Mouse (Mus musculus) hindbrain, embryonic 11.5 days (tissue): Measurements from ENCODE around the gene Wnk4. TPM values are rescaled to one million over a fixed set of nuclear protein-coding genes. Genes with fewer than 3 reads are reported as not detected.
"Not testable (repeated sequence)": the region's sequence is repeated elsewhere in the genome, so short reads cannot be mapped to it uniquely, and the experiment has no call there.

ENCODE experiments used
- ATAC-seq: fragments of 200-750 bp; cut with Nextera tagmentation; 2 replicates; pipeline ENCODE4 v1.8.0; 2017; ENCODE audit warnings: mild to moderate bottlenecking, moderate TSS enrichment, moderate library complexity; ENCODE audit not compliant: low FRiP score
- DNase-seq: peaks from one replicate; pipeline ENCODE4 v3.0.0-alpha.2; 2015; ENCODE audit warnings: low spot score
- H3K27ac ChIP-seq: fragments of 300-500 bp; sonication (generic); 2 replicates; pipeline ENCODE4 v1.5.1; 2014; ENCODE audit warnings: mild to moderate bottlenecking, low read depth, low read length
- H3K27me3 ChIP-seq: fragments of 300-500 bp; sonication (generic); 2 replicates; pipeline ENCODE4 v1.6.1; 2014; ENCODE audit warnings: mild to moderate bottlenecking, low read length, moderate library complexity, mixed read lengths; ENCODE audit not compliant: control insufficient read depth, insufficient read depth
- H3K36me3 ChIP-seq: fragments of 300-500 bp; sonication (generic); 2 replicates; pipeline ENCODE4 v1.6.1; 2014; ENCODE audit warnings: mild to moderate bottlenecking, low read length, moderate library complexity, mixed read lengths; ENCODE audit not compliant: control insufficient read depth, insufficient read depth
- H3K4me1 ChIP-seq: fragments of 300-500 bp; sonication (generic); replicated peaks from 2 replicates; pipeline ENCODE4 v1.6.1; 2014; ENCODE audit warnings: low read length, mixed read lengths; ENCODE audit not compliant: control insufficient read depth, insufficient read depth
- H3K4me2 ChIP-seq: fragments of 300-500 bp; sonication (generic); replicated peaks from 2 replicates; pipeline ENCODE4 v1.6.1; 2014; ENCODE audit warnings: mild to moderate bottlenecking, low read depth, low read length
- H3K4me3 ChIP-seq: fragments of 300-500 bp; sonication (generic); 2 replicates; pipeline ENCODE4 v1.5.1; 2014; ENCODE audit warnings: low read depth, low read length
- H3K9ac ChIP-seq: fragments of 300-500 bp; sonication (generic); 2 replicates; pipeline ENCODE4 v1.6.1; 2014; ENCODE audit warnings: low read depth, low read length
- H3K9me3 ChIP-seq: fragments of 300-500 bp; sonication (generic); 2 replicates; pipeline ENCODE4 v1.6.1; 2016; ENCODE audit warnings: low read length; ENCODE audit not compliant: control insufficient read depth
- WGBS: fragments of 180-500 bp; shearing (Covaris S2); extraction: QIAGEN DNeasy Blood & Tissue Kit; methylation state at CpG from one replicate; pipeline ENCODE4 v1.1.7; 2014; 5-methylcytosine and 5-hydroxymethylcytosine counted together
- polyA plus RNA-seq: library from polyadenylated mRNA; unstranded; fragments of >200 nt; fragmentation: Nextera tagmentation; extraction: Ambion mirVana; gene quantifications from 2 replicates; pipeline ENCODE4 v1.2.1, GENCODE M21; 2014

Wnk4 gene
- polyA plus RNA-seq, 1 experiment from 2014 or later = 6.0 TPM

DNA sequence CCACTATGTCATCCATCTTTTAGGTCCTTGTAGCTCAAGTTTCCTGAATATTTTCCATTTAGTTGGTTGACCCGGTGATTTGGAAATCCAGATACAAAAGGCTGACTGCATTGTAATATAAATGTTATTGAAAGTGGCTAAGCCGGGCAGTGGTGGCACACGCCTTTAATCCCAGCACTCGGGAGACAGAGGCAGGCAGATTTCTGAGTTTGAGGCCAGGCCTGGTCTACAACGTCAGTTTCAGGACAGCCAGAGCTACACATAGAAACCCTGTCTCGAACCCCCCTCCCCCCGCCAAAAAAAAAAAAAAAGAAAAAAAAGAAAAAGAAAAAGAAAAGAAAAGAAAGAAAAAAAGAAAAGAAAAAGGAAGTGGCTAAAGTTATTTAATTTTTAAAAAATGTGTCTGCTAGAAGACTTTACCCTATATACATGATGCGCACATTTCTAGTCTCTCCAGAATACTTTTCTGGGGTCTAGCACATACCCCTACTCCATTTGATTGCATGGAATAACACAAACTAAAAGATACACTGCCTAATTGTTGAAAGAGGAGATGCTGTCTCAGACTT, 54.8 kb downstream of the Wnk4 start:
- H3K36me3 ChIP-seq = peaks cover 2% of the 10 kb centered on the region
- peak overlapping the region; percentile 95 for H3K9ac ChIP-seq
- peak overlapping the region; percentile 91 for H3K4me2 ChIP-seq
- no peaks in the 10 kb centered on the region for H3K4me1 ChIP-seq
- ATAC-seq (no peak), DNase-seq (no peak)
- 81% methylated on average over 8 of the region's 8 CpGs for WGBS
- no peaks in the 10 kb centered on the region for H3K9me3 ChIP-seq
- no peaks in the 10 kb centered on the region for H3K27me3 ChIP-seq
- peak overlapping the region; percentile 78 for H3K4me3 ChIP-seq
- H3K27ac ChIP-seq = 0 out of 2 replicates have a peak overlapping the region, but pooled peaks have one; percentile 72

DNA sequence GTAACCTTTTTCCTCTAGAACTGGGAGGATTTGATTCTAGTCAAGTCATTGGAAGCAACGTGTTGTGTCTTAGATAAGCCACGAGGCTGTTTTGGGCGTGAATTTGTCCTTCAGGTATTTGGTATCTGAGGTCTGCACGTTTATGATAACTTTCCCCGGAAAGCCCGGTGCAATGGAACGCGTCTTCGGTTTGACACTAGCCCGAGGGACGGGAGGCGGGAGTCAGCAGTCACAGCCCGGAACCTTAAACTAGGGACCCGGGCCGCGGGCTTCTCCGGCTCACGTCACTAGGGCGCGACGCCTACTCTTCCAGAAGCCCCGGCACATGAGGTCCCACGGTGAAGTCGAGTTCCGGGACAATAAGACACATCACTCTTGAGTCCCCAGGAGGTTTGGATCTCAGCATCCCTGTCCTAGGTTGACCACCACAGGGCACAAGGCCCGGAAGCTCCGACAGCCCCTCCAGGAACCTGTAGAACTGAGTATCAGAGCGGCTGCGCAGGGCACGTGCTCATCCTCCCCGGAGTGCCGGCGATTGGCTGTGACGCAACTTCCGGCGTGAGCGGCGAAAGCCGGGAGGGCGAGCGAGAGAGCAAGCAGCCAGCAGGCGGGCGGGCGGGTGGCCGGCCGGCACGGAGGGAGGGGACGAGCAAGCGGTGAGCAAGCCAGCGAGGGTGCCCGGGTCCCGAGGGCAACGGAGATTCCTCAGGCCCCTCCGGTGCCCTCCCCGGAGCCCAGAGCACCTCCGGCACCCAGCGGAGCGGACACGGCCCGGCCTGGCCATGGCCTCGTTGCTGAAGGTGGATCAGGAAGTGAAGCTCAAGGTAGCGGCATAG, 55.5 kb downstream of the Wnk4 start, which contains the start of gene Psme3:
TSS of gene Psme3 (plus strand) at position 549 of the 836 bp plus-strand sequence.
- WGBS = under 1% methylated on average over 61 of the region's 62 CpGs
- peak within 1 kb of the TSS; percentile 95 for H3K9ac ChIP-seq
- H3K4me2 ChIP-seq = peak within 1 kb of the TSS; percentile 91
- peaks cover 8% of the 10 kb centered on the region for H3K36me3 ChIP-seq
- peak within 1 kb of the TSS; percentile 72 for H3K27ac ChIP-seq
- no peaks in the 10 kb centered on the region for H3K4me1 ChIP-seq
- H3K9me3 ChIP-seq = no peaks in the 10 kb centered on the region
- no peaks in the 10 kb centered on the region for H3K27me3 ChIP-seq
- ATAC-seq (peak; percentile 90), DNase-seq (peak; percentile 94)
- peak within 1 kb of the TSS; percentile 78 for H3K4me3 ChIP-seq

DNA sequence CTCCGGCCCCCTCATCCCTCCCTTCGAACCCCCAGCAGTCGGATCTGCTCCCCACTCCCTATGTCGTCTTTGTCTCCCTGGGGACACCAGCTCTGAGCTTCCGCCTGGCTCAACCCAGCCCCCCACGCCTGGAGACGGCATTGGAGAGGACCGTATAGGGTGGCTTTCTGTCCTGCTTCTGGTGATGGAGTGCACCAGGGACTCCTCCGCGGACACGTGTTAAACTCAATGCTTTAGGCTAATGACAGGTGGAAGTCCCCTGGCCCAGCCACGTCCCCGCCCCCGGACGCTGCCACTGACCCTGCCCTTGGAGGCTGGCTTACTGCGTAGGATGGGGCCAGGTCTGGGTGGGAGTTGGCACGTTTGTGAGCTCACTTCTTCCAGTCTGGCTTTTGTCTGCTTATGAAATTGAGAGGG, 56.1 kb downstream of the Wnk4 start:
- ATAC-seq (peak; percentile 77), DNase-seq (no peak)
- peak overlapping the region; percentile 72; the same call in 1 of the 2 replicates for H3K27ac ChIP-seq
- no peaks in the 10 kb centered on the region for H3K4me1 ChIP-seq
- peak overlapping the region; percentile 95 for H3K9ac ChIP-seq
- H3K27me3 ChIP-seq = no peaks in the 10 kb centered on the region
- under 1% methylated on average over 14 of the region's 17 CpGs for WGBS
- peak overlapping the region; percentile 78 for H3K4me3 ChIP-seq
- peak overlapping the region; percentile 91 for H3K4me2 ChIP-seq
- peaks cover 11% of the 10 kb centered on the region for H3K36me3 ChIP-seq
- no peaks in the 10 kb centered on the region for H3K9me3 ChIP-seq

DNA sequence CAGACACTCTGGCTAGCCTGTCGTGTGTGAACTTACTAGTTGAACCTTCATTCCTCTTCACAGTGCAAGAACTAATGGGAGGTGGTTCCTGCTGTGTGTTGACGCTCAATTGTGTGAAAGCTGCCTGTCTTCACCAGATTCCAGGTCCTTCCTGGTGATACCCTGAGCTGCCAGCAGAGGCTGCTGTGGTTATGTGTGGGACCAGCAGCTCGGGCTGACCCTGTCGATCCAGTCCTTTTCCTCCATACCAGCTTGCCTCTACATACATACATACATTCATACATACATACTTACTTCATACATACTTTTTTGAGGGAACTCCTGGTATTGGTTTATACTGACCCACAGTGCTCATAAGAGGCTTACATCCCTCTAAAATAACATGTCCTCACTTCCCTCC, 63.2 kb downstream of the Wnk4 start:
- DNase-seq (peak; percentile 79), ATAC-seq (no peak)
- no peak overlapping the region for H3K27ac ChIP-seq
- no peak overlapping the region for H3K4me2 ChIP-seq
- no peak overlapping the region for H3K4me3 ChIP-seq
- H3K9me3 ChIP-seq = no peaks in the 10 kb centered on the region
- H3K9ac ChIP-seq = no peak overlapping the region
- H3K4me1 ChIP-seq = no peaks in the 10 kb centered on the region
- WGBS = 25% methylated on average over 4 of the region's 4 CpGs
- H3K36me3 ChIP-seq = peaks cover 16% of the 10 kb centered on the region
- no peaks in the 10 kb centered on the region for H3K27me3 ChIP-seq

DNA sequence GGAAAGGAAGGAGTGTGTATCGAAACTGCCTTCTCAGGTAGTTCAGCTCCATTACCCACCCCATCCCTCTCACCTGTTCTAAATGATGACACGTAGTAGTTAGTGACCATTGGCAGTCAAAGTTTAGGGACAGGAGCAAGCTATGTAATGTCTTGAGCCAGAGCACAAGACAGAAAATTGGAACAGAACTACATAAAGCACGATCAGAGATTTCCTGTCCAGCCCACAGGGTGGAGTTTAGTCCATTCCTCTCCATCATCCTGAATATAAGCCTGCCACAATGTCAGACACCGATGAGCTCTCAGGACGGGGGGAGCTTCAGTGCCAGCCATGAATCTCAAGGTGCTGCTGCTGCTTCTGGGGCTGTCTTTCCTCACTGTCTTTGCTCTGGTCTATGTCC, 64.4 kb downstream of the Wnk4 start, which contains the start of gene Aoc2:
TSS of gene Aoc2 (plus strand) at position 301 of the 400 bp plus-strand sequence.
- H3K9me3 ChIP-seq = no peaks in the 10 kb centered on the region
- H3K4me2 ChIP-seq = no peak within 1 kb of the TSS
- 95% methylated on average over 5 of the region's 5 CpGs for WGBS
- H3K4me3 ChIP-seq = no peak within 1 kb of the TSS
- H3K9ac ChIP-seq = no peak within 1 kb of the TSS
- H3K27ac ChIP-seq = no peak within 1 kb of the TSS
- no peak for ATAC-seq
- DNase-seq = no peak
- H3K27me3 ChIP-seq = no peaks in the 10 kb centered on the region
- peaks cover 16% of the 10 kb centered on the region for H3K36me3 ChIP-seq
- no peaks in the 10 kb centered on the region for H3K4me1 ChIP-seq

DNA sequence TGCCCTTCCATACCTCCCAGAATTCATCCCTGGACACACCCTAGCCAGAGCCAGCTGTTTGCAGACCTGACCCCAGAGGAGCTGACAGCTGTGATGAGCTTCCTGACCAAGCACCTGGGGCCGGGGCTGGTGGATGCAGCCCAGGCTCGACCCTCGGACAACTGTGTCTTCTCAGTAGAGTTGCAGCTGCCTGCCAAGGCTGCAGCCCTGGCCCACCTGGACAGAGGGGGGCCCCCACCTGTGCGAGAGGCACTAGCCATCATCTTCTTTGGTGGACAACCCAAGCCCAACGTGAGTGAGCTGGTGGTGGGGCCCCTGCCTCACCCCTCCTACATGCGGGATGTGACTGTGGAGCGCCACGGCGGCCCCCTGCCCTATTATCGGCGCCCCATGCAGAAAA, 64.8 kb downstream of the Wnk4 start:
- H3K27ac ChIP-seq, H3K9me3 ChIP-seq, H3K9ac ChIP-seq, DNase-seq, H3K4me1 ChIP-seq, ATAC-seq, H3K4me2 ChIP-seq, H3K4me3 ChIP-seq, H3K27me3 ChIP-seq: not testable (repeated sequence)
- H3K36me3 ChIP-seq = peaks cover 14% of the 10 kb centered on the region
- WGBS = 94% methylated on average over 11 of the region's 11 CpGs

DNA sequence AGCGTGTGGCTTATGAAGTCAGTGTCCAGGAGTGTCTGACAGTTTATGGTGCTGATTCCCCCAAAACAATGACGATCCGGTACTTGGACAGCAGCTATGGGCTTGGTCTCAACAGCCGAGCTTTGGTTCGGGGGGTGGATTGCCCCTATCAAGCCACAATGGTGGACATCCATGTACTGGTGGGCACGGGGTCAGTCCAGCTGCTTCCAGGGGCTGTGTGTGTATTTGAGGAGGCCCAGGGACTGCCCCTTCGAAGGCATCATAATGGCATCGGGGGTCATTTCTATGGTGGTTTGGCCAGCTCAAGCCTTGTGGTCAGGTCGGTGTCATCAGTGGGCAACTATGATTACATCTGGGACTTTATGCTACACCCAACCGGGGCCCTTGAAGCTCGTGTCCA, 65.8 kb downstream of the Wnk4 start:
- 86% methylated on average over 11 of the region's 11 CpGs for WGBS
- Histone ChIP-seq H3K9me3 (no peaks in the 10 kb centered on the region), H3K27ac (no peak overlapping the region), H3K36me3 (peaks cover 6% of the 10 kb centered on the region; the same call in 1 of the 2 replicates), H3K27me3 (no peaks in the 10 kb centered on the region), H3K4me3 (no peak overlapping the region), H3K4me1 (no peaks in the 10 kb centered on the region), H3K9ac (no peak overlapping the region), H3K4me2 (no peak overlapping the region)
- no peak for ATAC-seq
- DNase-seq = no peak
